Mouse (Mus musculus): ENCODE results near the gene Slc16a10. TPM values are rescaled to one million over a fixed set of nuclear protein-coding genes. Genes with fewer than 3 reads are reported as not detected.

Gene Slc16a10
- polyA plus RNA-seq, 1 experiment from 2014 or later, result 6.2 TPM

DNA sequence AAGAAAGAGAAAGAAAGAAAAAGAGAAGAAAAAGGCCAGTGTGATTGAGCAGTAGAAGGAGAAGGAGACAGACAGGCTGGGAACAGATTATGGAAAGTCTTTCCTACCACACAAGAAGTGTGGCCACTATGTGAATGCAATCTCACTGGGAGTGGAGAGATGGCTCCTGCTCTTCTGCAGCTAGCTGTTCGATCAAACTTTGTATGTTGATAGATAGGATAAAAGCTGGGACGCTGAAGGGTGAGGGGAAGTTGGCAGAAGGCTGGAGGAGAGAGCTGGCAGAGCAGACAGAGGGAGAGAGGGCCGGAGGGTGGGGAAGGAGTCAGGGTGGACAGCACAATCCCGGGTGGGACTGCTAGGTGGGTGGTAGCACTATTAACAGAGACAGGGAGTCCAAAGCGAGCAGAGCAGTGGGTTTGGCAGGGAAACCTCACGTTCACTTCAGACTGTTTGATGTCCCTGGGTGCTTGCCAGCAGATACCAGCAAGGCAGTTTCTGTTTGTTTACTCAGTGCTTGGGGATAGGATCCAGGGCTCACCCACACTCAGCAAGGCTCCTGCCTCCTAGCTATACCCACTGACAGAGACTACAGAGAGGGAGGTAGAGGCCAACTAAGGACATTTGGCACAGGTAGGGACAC lies 35.4 kb upstream of the Slc16a10 start:
- ATAC-seq (replicated peaks; ENCODE audit: low FRiP score) (no peak), DNase-seq (ENCODE audit: low spot score) (no peak)
- Histone ChIP-seq H3K27ac (ENCODE audit: low read depth, low read length) (no peak overlapping the region), H3K9ac (ENCODE audit: low read length) (no peak overlapping the region), H3K9me3 (ENCODE audit: control insufficient read depth, low read length) (no peaks in the 10 kb centered on the region), H3K4me2 (ENCODE audit: low read depth, low read length, severe bottlenecking) (no peak overlapping the region), H3K4me3 (ENCODE audit: low read depth, low read length) (no peak overlapping the region), H3K27me3 (ENCODE audit: control insufficient read depth, insufficient read depth, low read length) (no peaks in the 10 kb centered on the region), H3K36me3 (ENCODE audit: control insufficient read depth, insufficient read depth, low read length) (no peaks in the 10 kb centered on the region), H3K4me1 (replicated peaks; ENCODE audit: control insufficient read depth, insufficient read depth, low read length) (no peaks in the 10 kb centered on the region)
- 68% methylated on average over 6 of the region's 6 CpGs for whole genome bisulfite sequencing

DNA sequence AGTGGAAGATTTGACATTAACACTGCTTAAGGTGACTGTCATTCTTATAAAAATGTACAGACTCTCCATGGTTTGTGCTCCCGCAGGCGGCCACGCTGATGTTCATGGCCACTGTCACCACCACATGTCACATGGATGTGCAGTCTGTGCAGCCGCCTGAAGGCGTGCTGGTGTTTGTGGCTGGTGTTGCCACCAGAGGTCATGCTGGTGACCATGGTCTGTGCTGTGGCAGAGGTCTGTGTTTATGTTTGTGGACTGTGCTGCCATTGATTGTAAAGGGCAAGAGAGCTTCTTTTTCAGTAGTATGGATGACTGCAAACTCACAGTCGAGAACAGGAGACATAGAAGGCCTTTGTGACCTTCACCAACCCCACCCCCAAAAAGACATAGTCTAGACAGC lies 30.1 kb upstream of the Slc16a10 start:
- Histone ChIP-seq H3K27ac (ENCODE audit: low read depth, low read length) (no peak overlapping the region), H3K27me3 (ENCODE audit: control insufficient read depth, insufficient read depth, low read length) (no peaks in the 10 kb centered on the region), H3K9ac (ENCODE audit: low read length) (no peak overlapping the region), H3K4me3 (ENCODE audit: low read depth, low read length) (no peak overlapping the region), H3K4me1 (replicated peaks; ENCODE audit: control insufficient read depth, insufficient read depth, low read length) (no peaks in the 10 kb centered on the region), H3K9me3 (ENCODE audit: control insufficient read depth, low read length) (no peaks in the 10 kb centered on the region), H3K4me2 (ENCODE audit: low read depth, low read length, severe bottlenecking) (no peak overlapping the region), H3K36me3 (ENCODE audit: control insufficient read depth, insufficient read depth, low read length) (no peaks in the 10 kb centered on the region)
- DNase-seq (ENCODE audit: low spot score) (no peak), ATAC-seq (replicated peaks; ENCODE audit: low FRiP score) (no peak)
- 94% methylated on average over 6 of the region's 6 CpGs for WGBS

GRCm38 (mm10) chr10:40171211-40171610 lies 29.2 kb upstream of the Slc16a10 start:
- no peaks in the 10 kb centered on the region for H3K4me1 ChIP-seq (replicated peaks; ENCODE audit: control insufficient read depth, insufficient read depth, low read length)
- no peak for DNase-seq (ENCODE audit: low spot score)
- H3K4me3 ChIP-seq (ENCODE audit: low read depth, low read length), result no peak overlapping the region
- no peaks in the 10 kb centered on the region for H3K27me3 ChIP-seq (ENCODE audit: control insufficient read depth, insufficient read depth, low read length)
- H3K36me3 ChIP-seq (ENCODE audit: control insufficient read depth, insufficient read depth, low read length), result no peaks in the 10 kb centered on the region
- WGBS, result 71% methylated on average over 7 of the region's 8 CpGs
- H3K9me3 ChIP-seq (ENCODE audit: control insufficient read depth, low read length), result no peaks in the 10 kb centered on the region
- H3K27ac ChIP-seq (ENCODE audit: low read depth, low read length), result no peak overlapping the region
- H3K9ac ChIP-seq (ENCODE audit: low read length), result no peak overlapping the region
- no peak overlapping the region for H3K4me2 ChIP-seq (ENCODE audit: low read depth, low read length, severe bottlenecking)
- ATAC-seq (replicated peaks; ENCODE audit: low FRiP score), result no peak

GRCm38 (mm10) chr10:40170141-40170558 lies 28.1 kb upstream of the Slc16a10 start:
- Histone ChIP-seq H3K27ac (ENCODE audit: low read depth, low read length) (no peak overlapping the region), H3K4me3 (ENCODE audit: low read depth, low read length) (no peak overlapping the region), H3K27me3 (ENCODE audit: control insufficient read depth, insufficient read depth, low read length) (no peaks in the 10 kb centered on the region), H3K4me1 (replicated peaks; ENCODE audit: control insufficient read depth, insufficient read depth, low read length) (no peaks in the 10 kb centered on the region), H3K9ac (ENCODE audit: low read length) (no peak overlapping the region), H3K4me2 (ENCODE audit: low read depth, low read length, severe bottlenecking) (no peak overlapping the region), H3K9me3 (ENCODE audit: control insufficient read depth, low read length) (no peaks in the 10 kb centered on the region), H3K36me3 (ENCODE audit: control insufficient read depth, insufficient read depth, low read length) (no peaks in the 10 kb centered on the region)
- 92% methylated on average over 4 of the region's 4 CpGs for WGBS
- no peak for ATAC-seq (replicated peaks; ENCODE audit: low FRiP score)
- no peak for DNase-seq (ENCODE audit: low spot score)

DNA sequence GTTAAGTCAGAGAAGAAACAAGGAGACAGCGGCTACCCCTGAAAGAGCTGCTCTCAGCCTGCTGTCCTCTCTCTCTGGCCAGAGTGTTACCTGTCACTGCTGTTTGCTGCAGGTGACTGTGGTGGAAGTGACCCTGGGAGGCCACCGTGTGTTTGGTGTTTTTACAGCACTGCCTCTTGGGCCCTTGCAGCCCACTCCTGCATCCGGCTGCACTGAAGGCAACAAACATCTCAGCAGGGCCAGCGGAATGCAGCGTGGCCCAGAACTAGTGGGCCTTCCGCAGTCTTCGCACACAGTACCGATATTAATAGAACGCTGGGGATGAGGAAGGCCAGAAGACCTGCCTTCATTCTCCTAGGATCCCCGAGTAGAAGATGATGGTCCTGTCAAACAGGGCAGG lies 27.5 kb upstream of the Slc16a10 start:
- DNase-seq (ENCODE audit: low spot score), result no peak
- 90% methylated on average over 10 of the region's 10 CpGs for WGBS

DNA sequence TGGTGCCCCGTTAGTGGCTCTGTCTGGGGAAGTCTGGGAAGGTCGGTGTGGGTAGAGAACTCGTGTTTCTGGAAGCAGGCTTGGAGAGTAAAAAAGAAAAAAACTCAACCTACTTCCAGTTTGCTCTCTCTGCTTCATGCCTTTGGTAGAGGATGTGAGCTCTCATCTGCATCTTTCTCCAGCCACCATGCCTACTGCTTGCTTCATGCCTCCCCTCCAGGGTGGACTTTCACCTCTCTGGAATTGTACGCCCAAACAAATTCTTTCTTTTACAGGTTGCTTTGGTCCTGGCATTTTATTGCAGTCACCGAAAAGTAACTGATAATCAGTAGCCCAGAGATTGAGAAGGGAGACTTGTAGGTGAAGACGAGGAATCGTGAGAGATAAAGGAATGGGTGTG lies 27.0 kb upstream of the Slc16a10 start:
- DNase-seq (ENCODE audit: low spot score) (no peak), ATAC-seq (replicated peaks; ENCODE audit: low FRiP score) (no peak)
- no peaks in the 10 kb centered on the region for H3K36me3 ChIP-seq (ENCODE audit: control insufficient read depth, insufficient read depth, low read length)
- no peak overlapping the region for H3K4me3 ChIP-seq (ENCODE audit: low read depth, low read length)
- no peaks in the 10 kb centered on the region for H3K27me3 ChIP-seq (ENCODE audit: control insufficient read depth, insufficient read depth, low read length)
- no peak overlapping the region for H3K9ac ChIP-seq (ENCODE audit: low read length)
- WGBS, result 87% methylated on average over 7 of the region's 7 CpGs
- H3K27ac ChIP-seq (ENCODE audit: low read depth, low read length), result no peak overlapping the region
- no peaks in the 10 kb centered on the region for H3K9me3 ChIP-seq (ENCODE audit: control insufficient read depth, low read length)
- no peaks in the 10 kb centered on the region for H3K4me1 ChIP-seq (replicated peaks; ENCODE audit: control insufficient read depth, insufficient read depth, low read length)
- H3K4me2 ChIP-seq (ENCODE audit: low read depth, low read length, severe bottlenecking), result no peak overlapping the region

More for the DNA sequence above, 27.5 kb upstream of the Slc16a10 start:
- Histone ChIP-seq H3K9ac (ENCODE audit: low read length) (no peak overlapping the region), H3K4me2 (ENCODE audit: low read depth, low read length, severe bottlenecking) (no peak overlapping the region), H3K27me3 (ENCODE audit: control insufficient read depth, insufficient read depth, low read length) (no peaks in the 10 kb centered on the region), H3K27ac (ENCODE audit: low read depth, low read length) (no peak overlapping the region), H3K36me3 (ENCODE audit: control insufficient read depth, insufficient read depth, low read length) (no peaks in the 10 kb centered on the region), H3K9me3 (ENCODE audit: control insufficient read depth, low read length) (no peaks in the 10 kb centered on the region), H3K4me1 (replicated peaks; ENCODE audit: control insufficient read depth, insufficient read depth, low read length) (no peaks in the 10 kb centered on the region), H3K4me3 (ENCODE audit: low read depth, low read length) (no peak overlapping the region)
- ATAC-seq (replicated peaks; ENCODE audit: low FRiP score), result no peak

DNA sequence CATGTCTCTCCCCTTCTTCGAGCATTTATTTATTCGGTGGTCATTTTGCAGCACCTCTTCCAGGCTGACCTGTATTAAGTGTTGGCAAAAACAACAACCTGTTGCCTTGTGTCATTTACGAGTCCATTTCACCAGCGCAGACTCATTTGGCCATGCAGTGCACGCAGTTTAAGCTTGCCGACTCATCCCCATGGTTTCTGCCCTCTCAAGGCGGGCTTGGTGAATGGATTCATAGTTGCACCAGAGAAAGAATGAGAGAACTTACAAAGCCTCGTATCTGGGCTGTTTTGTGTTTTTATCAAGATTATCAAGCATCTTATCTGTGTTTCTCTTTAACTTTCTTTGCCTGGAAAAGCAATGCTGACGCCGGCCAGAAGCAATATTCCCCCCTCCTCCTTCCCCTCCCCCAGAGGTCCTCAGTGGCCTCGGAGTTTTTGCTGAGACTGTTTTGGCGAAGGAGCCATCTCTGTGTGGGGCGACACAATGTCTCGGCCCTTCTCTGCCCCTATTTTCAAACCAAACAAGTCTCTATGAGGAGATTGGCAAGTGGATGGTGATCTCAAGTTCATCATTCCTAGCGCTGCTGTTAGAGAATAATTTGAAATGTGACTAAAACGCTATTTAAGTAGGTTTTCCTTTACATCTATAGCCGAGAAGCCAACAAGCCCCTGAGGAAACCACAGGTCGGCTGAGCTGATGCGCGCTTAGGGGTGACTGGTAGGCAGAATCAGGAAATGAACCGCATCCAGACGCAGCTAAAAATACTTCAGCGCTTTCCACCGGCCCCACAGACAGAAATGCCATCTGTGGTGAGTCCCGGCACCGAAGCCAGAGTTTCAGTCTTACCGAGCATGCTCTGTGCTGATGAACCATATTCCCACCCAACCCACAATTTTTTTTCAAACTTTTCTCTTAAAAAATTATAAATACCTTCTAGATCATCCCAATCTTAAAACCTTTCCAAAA lies 22.6 kb upstream of the Slc16a10 start:
- WGBS, result 89% methylated on average over 27 of the region's 27 CpGs
- no peak overlapping the region for H3K27ac ChIP-seq (ENCODE audit: low read depth, low read length)
- no peaks in the 10 kb centered on the region for H3K36me3 ChIP-seq (ENCODE audit: control insufficient read depth, insufficient read depth, low read length)
- no peaks in the 10 kb centered on the region for H3K9me3 ChIP-seq (ENCODE audit: control insufficient read depth, low read length)
- ATAC-seq (replicated peaks; ENCODE audit: low FRiP score) (no peak), DNase-seq (ENCODE audit: low spot score) (no peak)
- no peaks in the 10 kb centered on the region for H3K27me3 ChIP-seq (ENCODE audit: control insufficient read depth, insufficient read depth, low read length)
- no peak overlapping the region for H3K4me3 ChIP-seq (ENCODE audit: low read depth, low read length)
- no peak overlapping the region for H3K9ac ChIP-seq (ENCODE audit: low read length)
- H3K4me1 ChIP-seq (replicated peaks; ENCODE audit: control insufficient read depth, insufficient read depth, low read length), result no peaks in the 10 kb centered on the region
- H3K4me2 ChIP-seq (ENCODE audit: low read depth, low read length, severe bottlenecking), result no peak overlapping the region

- ATAC-seq (replicated peaks; ENCODE audit: low FRiP score) (no peak), DNase-seq (ENCODE audit: low spot score) (no peak)
- Histone ChIP-seq H3K4me3 (ENCODE audit: low read depth, low read length) (no peak overlapping the region), H3K9me3 (ENCODE audit: control insufficient read depth, low read length) (no peaks in the 10 kb centered on the region), H3K36me3 (ENCODE audit: control insufficient read depth, insufficient read depth, low read length) (no peaks in the 10 kb centered on the region), H3K27me3 (ENCODE audit: control insufficient read depth, insufficient read depth, low read length) (no peaks in the 10 kb centered on the region), H3K9ac (ENCODE audit: low read length) (no peak overlapping the region), H3K27ac (ENCODE audit: low read depth, low read length) (no peak overlapping the region), H3K4me2 (ENCODE audit: low read depth, low read length, severe bottlenecking) (no peak overlapping the region), H3K4me1 (replicated peaks; ENCODE audit: control insufficient read depth, insufficient read depth, low read length) (no peaks in the 10 kb centered on the region)
- WGBS, result 93% methylated on average over 13 of the region's 13 CpGs
Measured at GRCm38 (mm10) chr10:40163914-40164313, 21.9 kb upstream of the Slc16a10 start.
